Mouse (Mus musculus): ENCODE results near the gene Kremen1. TPM values are rescaled to one million over a fixed set of nuclear protein-coding genes. Genes with fewer than 3 reads are reported as not detected.

Kremen1 gene
- total and polyA plus RNA-seq, 3 experiments, result 5.0 to 11.8 (median 7.3) TPM

DNA sequence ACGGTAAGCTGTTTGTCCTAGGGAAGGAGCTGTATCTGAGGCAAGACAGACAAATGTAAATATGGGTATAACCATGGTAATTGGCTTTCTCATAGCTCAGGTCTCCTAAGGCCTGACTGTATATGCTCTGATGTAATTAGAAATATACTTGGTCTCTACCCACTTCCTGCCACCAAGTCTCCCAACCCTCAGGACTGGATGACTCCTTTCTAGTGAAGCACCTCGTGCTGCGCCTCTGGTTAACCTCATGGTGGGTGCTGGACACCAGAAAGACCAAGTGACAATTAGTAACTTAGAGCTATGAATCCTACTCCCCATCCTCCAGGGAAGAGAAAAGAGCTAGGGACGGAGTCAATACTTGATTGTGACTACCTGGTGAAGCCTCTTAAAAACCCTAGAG, 42.0 kb downstream of the Kremen1 start:
- Histone ChIP-seq H3K9me3 (replicated peaks; ENCODE audit: low read length) (no peaks in the 10 kb centered on the region), H3K9ac (ENCODE audit: insufficient read depth, low read depth) (no peak overlapping the region), H3K4me3 (replicated peaks in 1 of 3; ENCODE audit: low read depth in 2 of 3, low read length in 2 of 3, poor library complexity in 1 of 3) (no peak overlapping the region), H3K27ac (ENCODE audit: insufficient read depth, low read depth) (no peak overlapping the region), H3K79me2 (replicated peaks; ENCODE audit: control insufficient read depth, extremely low read depth, insufficient read depth, poor library complexity, severe bottlenecking) (no peaks in the 10 kb centered on the region), H3K4me1 (ENCODE audit: control insufficient read depth in 1 of 2, insufficient read depth in 2 of 2) (peaks cover 0 to 10% of the 10 kb centered on the region in 2 experiments; a peak in 2 of 4 replicates), H3K4me2 (ENCODE audit: insufficient read depth, low read depth, poor library complexity, severe bottlenecking) (no peak overlapping the region), H3K27me3 (replicated peaks) (no peaks in the 10 kb centered on the region), H3K36me3 (replicated peaks in 1 of 2; ENCODE audit: control insufficient read depth in 1 of 2, insufficient read depth in 1 of 2, low read length in 1 of 2) (peaks cover 0 to 8% of the 10 kb centered on the region in 2 experiments)
- in situ Hi-C loops (cut with MboI; ENCODE audit: low pct_ligation_motif_present, low pct_unique_long_range_greater_than_20kb, low sequenced_read_pairs) (no loop called here), dilution Hi-C loops (cut with MboI; ENCODE audit: extremely low pct_ligation_motif_present, extremely low pct_unique_long_range_greater_than_20kb, low sequenced_read_pairs) (no loop called here)
- TF ChIP-seq UBTF (IDR thresholded peaks at IDR 0.05; ENCODE audit: low read depth, low read length) (no peak), MAZ (IDR thresholded peaks at IDR 0.05; ENCODE audit: low read depth, low read length) (no peak), MXI1 (IDR thresholded peaks at IDR 0.05; ENCODE audit: low read depth, low read length) (no peak), POLR2A (IDR thresholded peaks at IDR 0.05; ENCODE audit: low read depth, low read length) (no peak), TCF12 (IDR thresholded peaks at IDR 0.05; ENCODE audit: low read depth, low read length) (no peak), IRF4 (IDR thresholded peaks at IDR 0.05; ENCODE audit: low read depth, low read length) (no peak), PAX5 (IDR thresholded peaks at IDR 0.05; ENCODE audit: low read length) (no peak), CHD1 (IDR thresholded peaks at IDR 0.05; ENCODE audit: low read depth, low read length) (no peak), ETS1 (conservative IDR thresholded peaks at IDR 0.05; ENCODE audit: low read depth, low read length) (no peak)
- no peak for DNase-seq (ENCODE audit: extremely low read depth)

DNA sequence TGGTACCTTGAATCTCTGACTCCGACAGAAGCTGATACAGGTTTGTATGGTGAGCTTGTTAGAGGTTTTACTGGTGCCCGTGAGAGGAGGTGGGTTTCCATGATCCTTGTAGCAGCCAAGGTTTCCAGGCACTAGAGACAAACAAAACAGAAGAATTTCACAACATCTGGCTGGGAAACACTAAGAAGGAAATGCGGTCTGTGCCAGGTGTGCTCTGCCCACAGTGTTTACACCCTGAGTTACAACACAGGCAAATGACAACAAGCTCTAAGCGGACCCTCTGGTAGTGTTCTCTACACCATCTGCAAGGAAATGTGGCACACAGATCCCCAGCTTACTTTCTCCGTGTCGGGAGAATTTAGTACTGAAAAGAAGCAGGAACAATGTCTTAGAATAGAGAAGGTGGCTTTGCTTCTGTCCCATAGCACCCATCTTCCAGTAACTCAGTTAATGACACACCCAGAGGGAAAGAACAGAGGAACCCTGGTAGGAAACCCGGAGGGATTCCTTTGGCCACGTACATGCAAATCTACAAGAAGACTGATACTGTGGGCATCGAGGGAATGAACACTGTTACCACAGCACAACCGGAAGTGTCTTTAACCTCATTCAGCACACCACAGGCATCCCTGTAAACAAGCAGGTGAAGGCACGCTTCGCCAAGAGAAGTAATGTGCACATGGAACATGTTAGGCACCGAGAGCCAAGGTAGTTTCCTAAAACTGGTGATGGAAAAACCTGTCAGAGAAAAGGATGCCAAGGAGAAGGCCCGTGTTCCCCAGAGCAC, 45.8 kb downstream of the Kremen1 start:
- no peak for TF ChIP-seq POLR2A (IDR thresholded peaks at IDR 0.05; ENCODE audit: low read depth, low read length)
- TF ChIP-seq ZC3H11A (IDR thresholded peaks at IDR 0.05; ENCODE audit: low read depth, low read length), result no peak
- no peak for TF ChIP-seq SIN3A (IDR thresholded peaks at IDR 0.05; ENCODE audit: low read length)
- no peak for TF ChIP-seq GABPA (IDR thresholded peaks at IDR 0.05; ENCODE audit: insufficient replicate concordance, low read depth, low read length)
- TF ChIP-seq RAD21 (IDR thresholded peaks at IDR 0.05; ENCODE audit: low read depth, low read length), result no peak
- TF ChIP-seq EP300 (IDR thresholded peaks at IDR 0.05; ENCODE audit: low read length), result no peak
- no peak for TF ChIP-seq SMC3 (IDR thresholded peaks at IDR 0.05; ENCODE audit: low read depth, low read length)
- TF ChIP-seq POLR2AphosphoS2 (IDR thresholded peaks at IDR 0.05; ENCODE audit: low read depth, low read length), result no peak
- no peak for TF ChIP-seq ZMIZ1 (IDR thresholded peaks at IDR 0.05; ENCODE audit: low read depth, low read length)
- no peak for TF ChIP-seq USF2 (conservative IDR thresholded peaks at IDR 0.05; ENCODE audit: low read depth, low read length)
- TF ChIP-seq TBP (conservative IDR thresholded peaks at IDR 0.05; ENCODE audit: low read depth, low read length), result no peak
- dilution Hi-C loops (cut with MboI; ENCODE audit: extremely low pct_ligation_motif_present, extremely low pct_unique_long_range_greater_than_20kb, low sequenced_read_pairs), result no loop called here
- H3K9ac ChIP-seq (ENCODE audit: insufficient read depth, low read depth), result no peak overlapping the region
- in situ Hi-C loops (cut with MboI; ENCODE audit: low pct_ligation_motif_present, low pct_unique_long_range_greater_than_20kb, low sequenced_read_pairs), result no loop called here
- no peak for DNase-seq (ENCODE audit: extremely low read depth)
- no peaks in the 10 kb centered on the region for H3K9me3 ChIP-seq (replicated peaks; ENCODE audit: low read length)
- H3K79me2 ChIP-seq (replicated peaks; ENCODE audit: control insufficient read depth, extremely low read depth, insufficient read depth, poor library complexity, severe bottlenecking), result no peaks in the 10 kb centered on the region
- no peaks in the 10 kb centered on the region for H3K27me3 ChIP-seq (replicated peaks)
- peaks cover 0 to 12% of the 10 kb centered on the region in 2 experiments for H3K36me3 ChIP-seq (replicated peaks in 1 of 2; ENCODE audit: control insufficient read depth in 1 of 2, insufficient read depth in 1 of 2, low read length in 1 of 2)
- H3K4me3 ChIP-seq (replicated peaks in 1 of 3; ENCODE audit: low read depth in 2 of 3, low read length in 2 of 3, poor library complexity in 1 of 3), result no peak overlapping the region
- no peak overlapping the region for H3K27ac ChIP-seq (ENCODE audit: insufficient read depth, low read depth)
- H3K4me2 ChIP-seq (ENCODE audit: insufficient read depth, low read depth, poor library complexity, severe bottlenecking), result no peak overlapping the region
- peaks cover 0 to 11% of the 10 kb centered on the region in 2 experiments; a peak in 2 of 4 replicates for H3K4me1 ChIP-seq (ENCODE audit: control insufficient read depth in 1 of 2, insufficient read depth in 2 of 2)

Data from CH12.LX (cell line).